Mouse (Mus musculus) hindbrain, embryonic 13.5 days (tissue): ENCODE data around the gene Ppan. TPM values are rescaled to one million over a fixed set of nuclear protein-coding genes. Genes with fewer than 3 reads are reported as not detected.

ENCODE experiments used
- ATAC-seq: fragments of 200-750 bp; cut with Nextera tagmentation; 2 replicates; pipeline ENCODE4 v1.8.0; 2017; ENCODE audit warnings: moderate TSS enrichment; ENCODE audit not compliant: low FRiP score
- H3K27ac ChIP-seq: fragments of 300-500 bp; sonication (generic); 2 replicates; pipeline ENCODE4 v1.5.1; 2015; ENCODE audit warnings: inconsistent platforms, mild to moderate bottlenecking, moderate library complexity
- H3K27me3 ChIP-seq: fragments of 300-500 bp; sonication (generic); 2 replicates; pipeline ENCODE4 v1.6.1; 2015; ENCODE audit warnings: mild to moderate bottlenecking, inconsistent platforms
- H3K36me3 ChIP-seq: fragments of 300-500 bp; sonication (generic); 2 replicates; pipeline ENCODE4 v1.6.1; 2015; ENCODE audit warnings: mild to moderate bottlenecking, inconsistent platforms
- H3K4me1 ChIP-seq: fragments of 300-500 bp; sonication (generic); replicated peaks from 2 replicates; pipeline ENCODE4 v1.6.1; 2015; ENCODE audit warnings: inconsistent platforms
- H3K4me2 ChIP-seq: fragments of 300-500 bp; sonication (generic); 2 replicates; pipeline ENCODE4 v1.6.1; 2015; ENCODE audit warnings: inconsistent platforms, mild to moderate bottlenecking, moderate library complexity
- H3K4me3 ChIP-seq: fragments of 300-500 bp; sonication (generic); 2 replicates; pipeline ENCODE4 v1.5.1; 2015; ENCODE audit warnings: mild to moderate bottlenecking, inconsistent platforms
- H3K9ac ChIP-seq: fragments of 300-500 bp; sonication (generic); 2 replicates; pipeline ENCODE4 v1.6.1; 2015; ENCODE audit warnings: mild to moderate bottlenecking, inconsistent platforms
- H3K9me3 ChIP-seq: fragments of 300-500 bp; sonication (generic); 2 replicates; pipeline ENCODE4 v1.6.1; 2016; ENCODE audit warnings: inconsistent platforms
- WGBS: fragments of 180-500 bp; shearing (Covaris S2); methylation state at CpG from one replicate; pipeline ENCODE4 v1.1.7; 2015; 5-methylcytosine and 5-hydroxymethylcytosine counted together
- polyA plus RNA-seq: library from polyadenylated mRNA; unstranded; fragments of >200 nt; fragmentation: Nextera tagmentation; extraction: Ambion mirVana; gene quantifications from 2 replicates; pipeline ENCODE4 v1.2.1, GENCODE M21; 2015

The Ppan gene
- polyA plus RNA-seq, result 46.9 and 50.3 TPM in 2 replicates

GRCm38 (mm10) chr9:20887704-20888385, at the start of gene Ppan:
Gene Ppan (plus strand): TSS chr9:20888175.
- Histone ChIP-seq H3K4me1 (peaks cover 21% of the 10 kb centered on the region), H3K36me3 (peaks cover 36% of the 10 kb centered on the region), H3K4me3 (peak within 1 kb of the TSS; percentile 90), H3K4me2 (peak within 1 kb of the TSS; percentile 94), H3K27ac (peak within 1 kb of the TSS; percentile 96), H3K9ac (peak within 1 kb of the TSS; percentile 89), H3K9me3 (no peaks in the 10 kb centered on the region), H3K27me3 (no peaks in the 10 kb centered on the region)
- under 1% methylated on average over 43 of the region's 43 CpGs for WGBS
- peak; percentile 97 for ATAC-seq

GRCm38 (mm10) chr9:20838931-20839330, 49.0 kb upstream of the Ppan start:
- Histone ChIP-seq H3K4me3 (no peak overlapping the region), H3K9me3 (no peaks in the 10 kb centered on the region), H3K27ac (no peak overlapping the region), H3K36me3 (no peaks in the 10 kb centered on the region), H3K4me2 (no peak overlapping the region), H3K4me1 (no peaks in the 10 kb centered on the region), H3K27me3 (0 out of 2 replicates have a peak, but pooled peaks cover 7% of the 10 kb centered on the region), H3K9ac (no peak overlapping the region)
- ATAC-seq, result no peak
- WGBS, result 49% methylated on average over 6 of the region's 6 CpGs

GRCm38 (mm10) chr9:20842211-20842610, 45.8 kb upstream of the Ppan start:
- 79% methylated on average over 4 of the region's 4 CpGs for WGBS

GRCm38 (mm10) chr9:20842670-20843069, 45.3 kb upstream of the Ppan start:
- Histone ChIP-seq H3K27me3 (0 out of 2 replicates have a peak, but pooled peaks cover 5% of the 10 kb centered on the region), H3K9ac (no peak overlapping the region), H3K4me1 (no peaks in the 10 kb centered on the region), H3K4me2 (no peak overlapping the region), H3K4me3 (no peak overlapping the region), H3K9me3 (no peaks in the 10 kb centered on the region), H3K36me3 (no peaks in the 10 kb centered on the region), H3K27ac (no peak overlapping the region)
- 33% methylated on average over 2 of the region's 2 CpGs for WGBS
- ATAC-seq, result no peak; the same call in 1 of the 2 replicates

More at GRCm38 (mm10) chr9:20842211-20842610, 45.8 kb upstream of the Ppan start:
- Histone ChIP-seq H3K4me1 (no peaks in the 10 kb centered on the region), H3K9me3 (no peaks in the 10 kb centered on the region), H3K4me3 (no peak overlapping the region), H3K9ac (no peak overlapping the region), H3K27ac (no peak overlapping the region), H3K36me3 (no peaks in the 10 kb centered on the region), H3K4me2 (no peak overlapping the region), H3K27me3 (0 out of 2 replicates have a peak, but pooled peaks cover 5% of the 10 kb centered on the region)
- ATAC-seq, result no peak

- Histone ChIP-seq H3K27me3 (peaks cover 22% of the 10 kb centered on the region), H3K9me3 (no peaks in the 10 kb centered on the region), H3K4me1 (no peaks in the 10 kb centered on the region), H3K4me3 (no peak overlapping the region), H3K36me3 (no peaks in the 10 kb centered on the region), H3K27ac (no peak overlapping the region), H3K4me2 (no peak overlapping the region), H3K9ac (no peak overlapping the region)
- no peak for ATAC-seq
- WGBS, result 92% methylated on average over 2 of the region's 2 CpGs
These were observed 37.8 kb upstream of the Ppan start for GRCm38 (mm10) chr9:20850179-20850578.

GRCm38 (mm10) chr9:20857131-20857530, 30.8 kb upstream of the Ppan start:
- ATAC-seq, result no peak
- Histone ChIP-seq H3K4me2 (no peak overlapping the region), H3K9me3 (no peaks in the 10 kb centered on the region), H3K4me3 (no peak overlapping the region), H3K27me3 (peaks cover 35% of the 10 kb centered on the region), H3K4me1 (no peaks in the 10 kb centered on the region), H3K27ac (no peak overlapping the region), H3K9ac (no peak overlapping the region), H3K36me3 (no peaks in the 10 kb centered on the region)
- WGBS, result 14% methylated on average over 6 of the region's 6 CpGs

GRCm38 (mm10) chr9:20859926-20860325, 28.0 kb upstream of the Ppan start:
- Histone ChIP-seq H3K4me3 (no peak overlapping the region), H3K36me3 (no peaks in the 10 kb centered on the region), H3K9me3 (no peaks in the 10 kb centered on the region), H3K27ac (no peak overlapping the region), H3K4me2 (no peak overlapping the region), H3K27me3 (peaks cover 16% of the 10 kb centered on the region; the same call in 1 of the 2 replicates), H3K9ac (no peak overlapping the region), H3K4me1 (no peaks in the 10 kb centered on the region)
- 58% methylated on average over 6 of the region's 6 CpGs for WGBS
- no peak for ATAC-seq

- Histone ChIP-seq H3K36me3 (no peaks in the 10 kb centered on the region), H3K4me1 (no peaks in the 10 kb centered on the region), H3K9me3 (no peaks in the 10 kb centered on the region), H3K9ac (no peak overlapping the region), H3K4me2 (no peak overlapping the region), H3K4me3 (no peak overlapping the region), H3K27ac (no peak overlapping the region), H3K27me3 (peaks cover 15% of the 10 kb centered on the region)
- ATAC-seq, result no peak
- 8% methylated on average over 4 of the region's 4 CpGs for WGBS
These were observed 26.2 kb upstream of the Ppan start for GRCm38 (mm10) chr9:20861821-20862220.

GRCm38 (mm10) chr9:20862225-20862624, 25.8 kb upstream of the Ppan start:
- WGBS, result 67% methylated on average over 4 of the region's 4 CpGs
- ATAC-seq, result no peak
- H3K27ac ChIP-seq, result no peak overlapping the region

GRCm38 (mm10) chr9:20866879-20867278, 21.1 kb upstream of the Ppan start:
- WGBS, result 58% methylated on average over 3 of the region's 3 CpGs

More at GRCm38 (mm10) chr9:20862225-20862624, 25.8 kb upstream of the Ppan start:
- no peak overlapping the region for H3K4me3 ChIP-seq
- H3K9ac ChIP-seq, result no peak overlapping the region
- no peaks in the 10 kb centered on the region for H3K4me1 ChIP-seq
- peaks cover 15% of the 10 kb centered on the region for H3K27me3 ChIP-seq
- no peak overlapping the region for H3K4me2 ChIP-seq
- H3K36me3 ChIP-seq, result no peaks in the 10 kb centered on the region
- no peaks in the 10 kb centered on the region for H3K9me3 ChIP-seq

GRCm38 (mm10) chr9:20868448-20869001, 19.4 kb upstream of the Ppan start, which contains the start of gene A230050P20Rik:
Gene A230050P20Rik (plus strand): TSS chr9:20868642.
- Histone ChIP-seq H3K4me3 (peak within 1 kb of the TSS; percentile 30), H3K27me3 (peaks cover 58% of the 10 kb centered on the region), H3K36me3 (no peaks in the 10 kb centered on the region), H3K4me2 (peak within 1 kb of the TSS; percentile 47), H3K9ac (peak within 1 kb of the TSS; percentile 43), H3K27ac (no peak within 1 kb of the TSS), H3K4me1 (peaks cover 6% of the 10 kb centered on the region), H3K9me3 (no peaks in the 10 kb centered on the region)
- 10% methylated on average over 53 of the region's 53 CpGs for WGBS
- no peak for ATAC-seq

More at GRCm38 (mm10) chr9:20866879-20867278, 21.1 kb upstream of the Ppan start:
- H3K9me3 ChIP-seq, result no peaks in the 10 kb centered on the region
- no peaks in the 10 kb centered on the region for H3K36me3 ChIP-seq
- H3K4me1 ChIP-seq, result peaks cover 6% of the 10 kb centered on the region
- H3K9ac ChIP-seq, result no peak overlapping the region
- H3K27ac ChIP-seq, result no peak overlapping the region
- H3K27me3 ChIP-seq, result peaks cover 51% of the 10 kb centered on the region
- no peak overlapping the region for H3K4me2 ChIP-seq
- ATAC-seq, result no peak
- H3K4me3 ChIP-seq, result no peak overlapping the region

GRCm38 (mm10) chr9:20869246-20869645, 18.7 kb upstream of the Ppan start:
- H3K4me2 ChIP-seq, result peak overlapping the region; percentile 47
- peaks cover 58% of the 10 kb centered on the region for H3K27me3 ChIP-seq
- no peaks in the 10 kb centered on the region for H3K9me3 ChIP-seq
- H3K27ac ChIP-seq, result no peak overlapping the region
- no peak overlapping the region; the same call in 1 of the 2 replicates for H3K9ac ChIP-seq
- no peaks in the 10 kb centered on the region for H3K36me3 ChIP-seq
- 5% methylated on average over 19 of the region's 19 CpGs for WGBS
- peaks cover 6% of the 10 kb centered on the region for H3K4me1 ChIP-seq
- ATAC-seq, result no peak
- H3K4me3 ChIP-seq, result peak overlapping the region; percentile 30; the same call in 1 of the 2 replicates
